Mouse (Mus musculus): ENCODE data around the gene Anks6.

- TF ChIP-seq CTCF (IDR thresholded peaks at IDR 0.05; ENCODE audit: low read depth, low read length) (peak; percentile 59), POLR2A (IDR thresholded peaks at IDR 0.05; ENCODE audit: extremely low read depth, insufficient read depth, low read length) (no peak)
Observed at GRCm38 (mm10) chr4:47000626-47001395, 56.4 kb downstream of the Anks6 start.
